Mouse (Mus musculus): ENCODE measurements at regions not wholly inside any gene's neighbourhood (a gene's known extent, or its start where the extent isn't known, plus 50 kb on each side); places are given as distances from the start of the nearest gene placed in this dataset.

DNA sequence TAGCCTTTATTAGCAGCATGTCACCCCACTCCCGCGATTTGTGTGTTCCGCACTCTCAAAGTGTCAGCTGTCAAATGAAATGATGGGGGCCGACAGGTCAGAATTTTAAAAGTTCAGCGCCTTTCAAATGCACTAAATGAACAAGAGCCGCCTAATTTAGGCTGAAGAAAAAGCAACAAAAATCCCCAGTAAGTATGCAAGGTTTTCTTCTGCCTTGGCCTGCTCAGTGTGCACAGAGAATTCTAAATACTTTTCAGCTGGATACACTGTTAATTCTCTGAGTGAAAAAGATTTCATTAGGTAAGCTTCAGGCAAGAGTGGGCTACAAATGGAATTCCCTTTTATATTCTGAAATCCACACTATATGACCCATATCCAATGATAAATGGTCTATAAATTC is 125.9 kb upstream of the BC052040 start:
- no peaks in the 10 kb centered on the region for H3K27me3 ChIP-seq (ENCODE audit: control insufficient read depth, insufficient read depth, low read length)
- H3K4me1 ChIP-seq (replicated peaks; ENCODE audit: control insufficient read depth, insufficient read depth, low read length) = no peaks in the 10 kb centered on the region
- H3K4me3 ChIP-seq (ENCODE audit: control insufficient read depth, insufficient read depth, low read length) = no peak overlapping the region
- TF ChIP-seq POLR2A (IDR thresholded peaks at IDR 0.05; ENCODE audit: control insufficient read depth, extremely low read depth, insufficient read depth, low read length, poor library complexity) (no peak), CTCF (IDR thresholded peaks at IDR 0.05; ENCODE audit: borderline replicate concordance, control insufficient read depth, extremely low read depth, insufficient read depth, low read length, poor library complexity) (no peak)
- WGBS = 87% methylated on average over 6 of the region's 6 CpGs
- H3K36me3 ChIP-seq (ENCODE audit: control insufficient read depth, insufficient read depth, low read length) = no peaks in the 10 kb centered on the region
- H3K27ac ChIP-seq (ENCODE audit: control insufficient read depth, insufficient read depth, low read length) = no peak overlapping the region
- no peak for DNase-seq

- Histone ChIP-seq H3K4me1 (replicated peaks; ENCODE audit: control insufficient read depth, insufficient read depth, low read length) (no peaks in the 10 kb centered on the region), H3K27me3 (ENCODE audit: control insufficient read depth, insufficient read depth, low read length) (no peaks in the 10 kb centered on the region), H3K4me3 (ENCODE audit: control insufficient read depth, insufficient read depth, low read length) (no peak overlapping the region), H3K36me3 (ENCODE audit: control insufficient read depth, insufficient read depth, low read length) (no peaks in the 10 kb centered on the region), H3K27ac (ENCODE audit: control insufficient read depth, insufficient read depth, low read length) (no peak overlapping the region)
- TF ChIP-seq POLR2A (IDR thresholded peaks at IDR 0.05; ENCODE audit: control insufficient read depth, extremely low read depth, insufficient read depth, low read length, poor library complexity) (no peak), CTCF (IDR thresholded peaks at IDR 0.05; ENCODE audit: borderline replicate concordance, control insufficient read depth, extremely low read depth, insufficient read depth, low read length, poor library complexity) (no peak)
- DNase-seq = no peak
- 74% methylated on average over 5 of the region's 5 CpGs for WGBS
These were observed 125.0 kb upstream of the BC052040 start for GRCm38 (mm10) chr2:115456372-115457022.

DNA sequence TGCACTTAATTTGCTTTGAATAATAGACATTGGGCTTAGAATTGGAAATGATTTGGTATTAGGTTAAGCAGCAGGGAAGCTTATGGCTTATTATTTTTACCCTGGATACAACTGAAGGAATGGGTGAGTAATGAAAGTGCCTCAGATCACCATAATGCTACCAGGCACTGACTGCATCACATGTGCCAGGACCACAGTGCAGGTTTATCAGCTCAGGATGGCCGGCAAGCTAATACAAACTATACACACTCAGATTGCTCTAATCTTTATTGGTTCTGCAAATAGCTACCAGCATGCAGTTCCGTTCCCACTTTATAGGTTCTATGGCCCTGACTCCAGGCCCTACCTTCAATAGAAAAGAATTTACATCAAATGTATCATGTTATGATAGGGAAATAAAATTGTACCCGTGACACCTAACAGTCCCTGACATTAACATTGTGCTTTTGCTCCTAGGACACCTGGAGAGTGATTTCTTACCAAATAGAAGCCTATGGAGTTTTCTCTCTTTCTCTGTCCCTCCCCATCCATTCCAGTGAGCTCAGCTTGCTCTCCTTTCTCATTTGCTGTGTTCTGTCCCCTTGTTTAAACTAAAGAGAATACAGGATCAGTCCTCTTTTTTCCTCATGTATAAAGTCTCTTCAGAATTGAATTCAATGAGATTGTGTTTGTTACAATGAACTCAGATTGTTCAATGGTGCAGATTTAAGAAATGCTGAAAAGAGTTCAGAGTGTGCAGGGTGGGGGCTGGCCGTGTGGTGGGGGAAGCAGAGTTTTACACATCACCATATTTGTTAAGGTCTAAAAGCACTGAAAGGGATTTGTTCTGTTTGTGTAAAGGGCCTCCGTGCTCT is 121.3 kb upstream of the BC052040 start:
- no peak overlapping the region for H3K4me3 ChIP-seq (ENCODE audit: control insufficient read depth, insufficient read depth, low read length)
- no peak overlapping the region for H3K27ac ChIP-seq (ENCODE audit: control insufficient read depth, insufficient read depth, low read length)
- no peaks in the 10 kb centered on the region for H3K27me3 ChIP-seq (ENCODE audit: control insufficient read depth, insufficient read depth, low read length)
- no peaks in the 10 kb centered on the region for H3K4me1 ChIP-seq (replicated peaks; ENCODE audit: control insufficient read depth, insufficient read depth, low read length)
- no peak for DNase-seq
- no peaks in the 10 kb centered on the region for H3K36me3 ChIP-seq (ENCODE audit: control insufficient read depth, insufficient read depth, low read length)
- 91% methylated on average over 5 of the region's 5 CpGs for WGBS
- TF ChIP-seq CTCF (IDR thresholded peaks at IDR 0.05; ENCODE audit: borderline replicate concordance, control insufficient read depth, extremely low read depth, insufficient read depth, low read length, poor library complexity) = no peak
- no peak for TF ChIP-seq POLR2A (IDR thresholded peaks at IDR 0.05; ENCODE audit: control insufficient read depth, extremely low read depth, insufficient read depth, low read length, poor library complexity)

- Histone ChIP-seq H3K4me3 (ENCODE audit: control insufficient read depth, insufficient read depth, low read length) (no peak overlapping the region), H3K27me3 (ENCODE audit: control insufficient read depth, insufficient read depth, low read length) (no peaks in the 10 kb centered on the region), H3K4me1 (replicated peaks; ENCODE audit: control insufficient read depth, insufficient read depth, low read length) (no peaks in the 10 kb centered on the region), H3K27ac (ENCODE audit: control insufficient read depth, insufficient read depth, low read length) (no peak overlapping the region), H3K36me3 (ENCODE audit: control insufficient read depth, insufficient read depth, low read length) (no peaks in the 10 kb centered on the region)
- no peak for DNase-seq
- 93% methylated on average over 1 of the region's 1 CpGs for WGBS
- TF ChIP-seq POLR2A (IDR thresholded peaks at IDR 0.05; ENCODE audit: control insufficient read depth, extremely low read depth, insufficient read depth, low read length, poor library complexity) (no peak), CTCF (IDR thresholded peaks at IDR 0.05; ENCODE audit: borderline replicate concordance, control insufficient read depth, extremely low read depth, insufficient read depth, low read length, poor library complexity) (no peak)
These were observed 120.7 kb upstream of the BC052040 start for GRCm38 (mm10) chr2:115460882-115461151.

DNA sequence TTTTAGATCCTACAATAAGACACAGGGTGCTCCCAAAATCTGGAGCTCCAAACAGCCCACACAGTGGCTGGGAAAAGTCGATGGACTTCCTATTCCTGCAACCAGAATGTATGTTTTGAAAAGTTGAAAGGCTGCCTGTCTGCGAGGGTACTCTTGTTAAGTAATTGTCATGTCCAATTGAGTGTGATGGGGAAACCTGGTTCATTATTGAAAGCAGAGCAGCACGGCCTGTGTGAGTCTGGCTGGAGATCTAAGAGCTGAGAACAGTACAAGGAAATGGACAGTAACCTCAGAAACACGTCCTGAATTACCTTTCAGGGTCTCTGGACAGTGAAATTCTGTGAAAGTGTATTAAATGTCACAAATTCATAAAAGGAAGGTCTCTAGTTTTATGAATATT is 115.3 kb upstream of the BC052040 start:
- DNase-seq = no peak
- H3K4me3 ChIP-seq (ENCODE audit: control insufficient read depth, insufficient read depth, low read length) = no peak overlapping the region
- no peak overlapping the region for H3K27ac ChIP-seq (ENCODE audit: control insufficient read depth, insufficient read depth, low read length)
- TF ChIP-seq CTCF (IDR thresholded peaks at IDR 0.05; ENCODE audit: borderline replicate concordance, control insufficient read depth, extremely low read depth, insufficient read depth, low read length, poor library complexity) (no peak), POLR2A (IDR thresholded peaks at IDR 0.05; ENCODE audit: control insufficient read depth, extremely low read depth, insufficient read depth, low read length, poor library complexity) (no peak)
- no peaks in the 10 kb centered on the region for H3K27me3 ChIP-seq (ENCODE audit: control insufficient read depth, insufficient read depth, low read length)
- WGBS = 86% methylated on average over 4 of the region's 4 CpGs
- H3K4me1 ChIP-seq (replicated peaks; ENCODE audit: control insufficient read depth, insufficient read depth, low read length) = no peaks in the 10 kb centered on the region
- H3K36me3 ChIP-seq (ENCODE audit: control insufficient read depth, insufficient read depth, low read length) = no peaks in the 10 kb centered on the region

- H3K4me1 ChIP-seq (replicated peaks; ENCODE audit: control insufficient read depth, insufficient read depth, low read length) = no peaks in the 10 kb centered on the region
- 96% methylated on average over 11 of the region's 11 CpGs for WGBS
These were observed 114.3 kb upstream of the BC052040 start for GRCm38 (mm10) chr2:115467107-115467745.

More at GRCm38 (mm10) chr2:115467107-115467745, 114.3 kb upstream of the BC052040 start:
- H3K27ac ChIP-seq (ENCODE audit: control insufficient read depth, insufficient read depth, low read length) = no peak overlapping the region
- H3K27me3 ChIP-seq (ENCODE audit: control insufficient read depth, insufficient read depth, low read length) = no peaks in the 10 kb centered on the region
- TF ChIP-seq CTCF (IDR thresholded peaks at IDR 0.05; ENCODE audit: borderline replicate concordance, control insufficient read depth, extremely low read depth, insufficient read depth, low read length, poor library complexity) (no peak), POLR2A (IDR thresholded peaks at IDR 0.05; ENCODE audit: control insufficient read depth, extremely low read depth, insufficient read depth, low read length, poor library complexity) (no peak)
- H3K4me3 ChIP-seq (ENCODE audit: control insufficient read depth, insufficient read depth, low read length) = no peak overlapping the region
- no peaks in the 10 kb centered on the region for H3K36me3 ChIP-seq (ENCODE audit: control insufficient read depth, insufficient read depth, low read length)
- no peak for DNase-seq

All from thymus, adult 2 months (tissue).